Mouse (Mus musculus): ENCODE data around the gene Rufy1. TPM values are rescaled to one million over a fixed set of nuclear protein-coding genes. Genes with fewer than 3 reads are reported as not detected.

Gene Rufy1
- polyA plus RNA-seq, 2 experiments: 5.1 to 7.1 TPM

GRCm38 (mm10) chr11:50472161-50472939 lies 41.4 kb upstream of the Rufy1 start:
- no peaks in the 10 kb centered on the region for H3K27me3 ChIP-seq (ENCODE audit: control insufficient read depth, insufficient read depth, low read length)
- no peak overlapping the region for H3K4me3 ChIP-seq (ENCODE audit: insufficient read depth in 1 of 2, low read depth in 2 of 2, low read length in 2 of 2)
- no peak overlapping the region for H3K9ac ChIP-seq (replicated peaks)
- 74% methylated on average over 11 of the region's 11 CpGs for WGBS (ENCODE audit: insufficient replicate concordance)
- no peak overlapping the region for H3K27ac ChIP-seq
- ATAC-seq (ENCODE audit: insufficient read depth) (no peak), DNase-seq (ENCODE audit: low read depth in 3 of 3, low spot score in 3 of 3) (no peak)
- H3K36me3 ChIP-seq (replicated peaks; ENCODE audit: control insufficient read depth, insufficient read depth, low read depth): no peaks in the 10 kb centered on the region
- H3K4me1 ChIP-seq (replicated peaks; ENCODE audit: control insufficient read depth in 2 of 2, insufficient read depth in 2 of 2, low read length in 1 of 2): no peaks in the 10 kb centered on the region
- TF ChIP-seq CTCF (IDR thresholded peaks at IDR 0.05; ENCODE audit: low read depth): no peak
- TF ChIP-seq EP300 (IDR thresholded peaks at IDR 0.05; ENCODE audit: low read depth): no peak
- H3K9me3 ChIP-seq (ENCODE audit: control insufficient read depth, low read length): no peaks in the 10 kb centered on the region; the same call in 1 of the 2 replicates
- no peak overlapping the region for H3K4me2 ChIP-seq (ENCODE audit: low read depth)

GRCm38 (mm10) chr11:50461481-50461880 lies 30.6 kb upstream of the Rufy1 start:
- H3K27me3 ChIP-seq (ENCODE audit: control insufficient read depth, insufficient read depth, low read length): no peaks in the 10 kb centered on the region
- H3K4me3 ChIP-seq (ENCODE audit: insufficient read depth in 1 of 2, low read depth in 2 of 2, low read length in 2 of 2): no peak overlapping the region
- ATAC-seq (ENCODE audit: insufficient read depth): no peak
- no peak for DNase-seq (ENCODE audit: low read depth in 3 of 3, low spot score in 3 of 3)
- WGBS (ENCODE audit: insufficient replicate concordance): 57% methylated on average over 7 of the region's 7 CpGs
- no peak overlapping the region for H3K4me2 ChIP-seq (ENCODE audit: low read depth)
- H3K9me3 ChIP-seq (ENCODE audit: control insufficient read depth, low read length): no peaks in the 10 kb centered on the region
- no peak overlapping the region for H3K27ac ChIP-seq
- TF ChIP-seq CTCF (IDR thresholded peaks at IDR 0.05; ENCODE audit: low read depth): no peak
- TF ChIP-seq EP300 (IDR thresholded peaks at IDR 0.05; ENCODE audit: low read depth): no peak
- no peaks in the 10 kb centered on the region for H3K4me1 ChIP-seq (replicated peaks; ENCODE audit: control insufficient read depth in 2 of 2, insufficient read depth in 2 of 2, low read length in 1 of 2)
- H3K36me3 ChIP-seq (replicated peaks; ENCODE audit: control insufficient read depth, insufficient read depth, low read depth): no peaks in the 10 kb centered on the region
- H3K9ac ChIP-seq (replicated peaks): no peak overlapping the region

GRCm38 (mm10) chr11:50459250-50459649 lies 28.3 kb upstream of the Rufy1 start:
- Histone ChIP-seq H3K9me3 (ENCODE audit: control insufficient read depth, low read length) (no peaks in the 10 kb centered on the region), H3K4me3 (ENCODE audit: insufficient read depth in 1 of 2, low read depth in 2 of 2, low read length in 2 of 2) (no peak overlapping the region), H3K27ac (no peak overlapping the region), H3K4me2 (ENCODE audit: low read depth) (no peak overlapping the region), H3K4me1 (replicated peaks; ENCODE audit: control insufficient read depth in 2 of 2, insufficient read depth in 2 of 2, low read length in 1 of 2) (no peaks in the 10 kb centered on the region), H3K36me3 (replicated peaks; ENCODE audit: control insufficient read depth, insufficient read depth, low read depth) (no peaks in the 10 kb centered on the region), H3K27me3 (ENCODE audit: control insufficient read depth, insufficient read depth, low read length) (no peaks in the 10 kb centered on the region), H3K9ac (replicated peaks) (no peak overlapping the region)
- TF ChIP-seq CTCF (IDR thresholded peaks at IDR 0.05; ENCODE audit: low read depth) (no peak), EP300 (IDR thresholded peaks at IDR 0.05; ENCODE audit: low read depth) (no peak)
- DNase-seq (ENCODE audit: low read depth in 3 of 3, low spot score in 3 of 3) (no peak), ATAC-seq (ENCODE audit: insufficient read depth) (no peak)
- WGBS (ENCODE audit: insufficient replicate concordance): 41% methylated on average over 2 of the region's 2 CpGs

- TF ChIP-seq CTCF (IDR thresholded peaks at IDR 0.05; ENCODE audit: low read depth) (no peak), EP300 (IDR thresholded peaks at IDR 0.05; ENCODE audit: low read depth) (no peak)
- H3K9ac ChIP-seq (replicated peaks): no peak overlapping the region
- no peak overlapping the region for H3K4me3 ChIP-seq (ENCODE audit: insufficient read depth in 1 of 2, low read depth in 2 of 2, low read length in 2 of 2)
- no peaks in the 10 kb centered on the region for H3K27me3 ChIP-seq (ENCODE audit: control insufficient read depth, insufficient read depth, low read length)
- no peak for ATAC-seq (ENCODE audit: insufficient read depth)
- no peak overlapping the region; the same call in 1 of the 2 replicates for H3K4me2 ChIP-seq (ENCODE audit: low read depth)
- no peak overlapping the region for H3K27ac ChIP-seq
- H3K36me3 ChIP-seq (replicated peaks; ENCODE audit: control insufficient read depth, insufficient read depth, low read depth): no peaks in the 10 kb centered on the region
- 12% methylated on average over 26 of the region's 26 CpGs for WGBS (ENCODE audit: insufficient replicate concordance)
- no peaks in the 10 kb centered on the region for H3K9me3 ChIP-seq (ENCODE audit: control insufficient read depth, low read length)
- no peaks in the 10 kb centered on the region for H3K4me1 ChIP-seq (replicated peaks; ENCODE audit: control insufficient read depth in 2 of 2, insufficient read depth in 2 of 2, low read length in 1 of 2)
- DNase-seq (ENCODE audit: low read depth in 3 of 3, low spot score in 3 of 3): no peak
Measured at GRCm38 (mm10) chr11:50457111-50457911, 26.4 kb upstream of the Rufy1 start.

- Histone ChIP-seq H3K4me2 (ENCODE audit: low read depth) (no peak overlapping the region), H3K27ac (no peak overlapping the region), H3K4me3 (ENCODE audit: insufficient read depth in 1 of 2, low read depth in 2 of 2, low read length in 2 of 2) (no peak overlapping the region), H3K27me3 (ENCODE audit: control insufficient read depth, insufficient read depth, low read length) (no peaks in the 10 kb centered on the region), H3K9me3 (ENCODE audit: control insufficient read depth, low read length) (no peaks in the 10 kb centered on the region), H3K4me1 (replicated peaks; ENCODE audit: control insufficient read depth in 2 of 2, insufficient read depth in 2 of 2, low read length in 1 of 2) (no peaks in the 10 kb centered on the region), H3K9ac (replicated peaks) (no peak overlapping the region), H3K36me3 (replicated peaks; ENCODE audit: control insufficient read depth, insufficient read depth, low read depth) (no peaks in the 10 kb centered on the region)
- DNase-seq (ENCODE audit: low read depth in 3 of 3, low spot score in 3 of 3) (no peak), ATAC-seq (ENCODE audit: insufficient read depth) (no peak)
- 51% methylated on average over 7 of the region's 7 CpGs for WGBS (ENCODE audit: insufficient replicate concordance)
- TF ChIP-seq EP300 (IDR thresholded peaks at IDR 0.05; ENCODE audit: low read depth) (no peak), CTCF (IDR thresholded peaks at IDR 0.05; ENCODE audit: low read depth) (no peak)
Measured at GRCm38 (mm10) chr11:50456455-50456854, 25.5 kb upstream of the Rufy1 start.

Measured in liver, embryonic 14.5 days (tissue).